Mouse (Mus musculus) layer of hippocampus, postnatal 25 days (tissue): Measurements from ENCODE around the gene Agmo. TPM values are rescaled to one million over a fixed set of nuclear protein-coding genes. Genes with fewer than 3 reads are reported as not detected.
A peak's percentile ranks its signal among the peaks of the same experiment; 100 is the strongest.

ENCODE experiments used
- DNase-seq, 2 experiments: peaks; one replicate each; pipeline ENCODE4 v3.0.0; 2022; ENCODE audit warnings: mixed read lengths in 2 of 2, low spot score in 1 of 2; ENCODE audit errors: extremely low spot score in 1 of 2
- total RNA-seq, 2 experiments: library from RNA; stranded (reverse); gene quantifications; 2 replicates each; pipeline ENCODE4 v1.2.3; 2021

The Agmo gene
- total RNA-seq, 2 experiments from 2014 or later: 4.3 to 4.5 TPM

DNA sequence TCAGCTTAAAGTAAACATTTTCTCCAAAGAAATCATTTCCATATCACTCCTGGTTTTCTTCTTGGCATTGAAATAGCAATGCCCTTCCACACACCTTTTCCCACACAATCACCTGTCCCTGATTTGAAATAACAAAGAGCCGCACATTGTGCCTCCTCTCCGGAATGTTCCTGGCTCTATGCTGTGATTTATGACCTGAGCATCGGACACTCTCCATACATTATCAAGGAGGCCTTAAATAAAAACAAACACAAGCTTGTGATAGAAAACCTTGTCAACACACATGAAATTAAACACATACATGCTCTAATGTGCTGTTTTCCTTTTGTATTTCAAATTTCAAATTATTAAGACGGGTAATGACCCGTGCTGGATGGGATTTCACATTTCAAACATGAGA, 184.9 kb downstream of the Agmo start:
- DNase-seq: no peak

DNA sequence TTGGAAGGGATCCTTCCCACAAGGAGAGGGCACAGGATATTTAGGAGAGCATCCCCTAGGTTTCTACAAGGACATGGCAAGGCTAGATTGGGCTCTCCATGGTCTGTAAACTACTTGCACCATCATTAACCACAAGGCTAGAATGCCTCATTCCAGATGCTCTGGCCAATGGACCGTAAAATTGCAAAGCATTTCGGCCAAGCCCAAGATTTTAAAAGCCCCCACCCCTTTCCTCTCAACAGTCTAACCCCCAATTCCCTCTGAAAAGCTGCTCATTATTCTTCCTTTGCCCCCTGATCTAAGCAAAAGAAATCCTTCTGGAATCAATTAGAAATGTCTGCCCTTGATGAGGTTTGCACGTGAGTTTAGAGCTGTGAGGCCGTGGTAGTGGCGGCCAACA, 185.3 kb downstream of the Agmo start:
- DNase-seq: no peak

DNA sequence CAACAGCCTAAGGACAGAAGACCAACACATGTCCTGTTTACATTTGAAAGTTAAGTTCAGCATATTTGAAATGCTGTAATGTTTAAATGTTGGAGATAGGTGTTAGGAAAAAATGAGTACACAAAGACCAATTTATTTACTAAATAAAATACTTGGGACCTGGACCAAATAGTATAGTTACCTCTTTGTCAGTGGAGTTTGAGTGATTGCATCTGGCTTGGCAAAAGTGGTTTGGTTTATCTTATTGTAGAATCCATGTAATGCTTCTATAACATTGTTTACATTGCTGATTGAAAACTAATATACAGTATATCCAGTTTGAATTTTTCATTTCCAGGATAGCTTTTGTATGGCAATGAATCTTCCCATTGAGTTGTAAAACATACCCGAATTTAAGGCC, 193.0 kb downstream of the Agmo start:
- DNase-seq: no peak

DNA sequence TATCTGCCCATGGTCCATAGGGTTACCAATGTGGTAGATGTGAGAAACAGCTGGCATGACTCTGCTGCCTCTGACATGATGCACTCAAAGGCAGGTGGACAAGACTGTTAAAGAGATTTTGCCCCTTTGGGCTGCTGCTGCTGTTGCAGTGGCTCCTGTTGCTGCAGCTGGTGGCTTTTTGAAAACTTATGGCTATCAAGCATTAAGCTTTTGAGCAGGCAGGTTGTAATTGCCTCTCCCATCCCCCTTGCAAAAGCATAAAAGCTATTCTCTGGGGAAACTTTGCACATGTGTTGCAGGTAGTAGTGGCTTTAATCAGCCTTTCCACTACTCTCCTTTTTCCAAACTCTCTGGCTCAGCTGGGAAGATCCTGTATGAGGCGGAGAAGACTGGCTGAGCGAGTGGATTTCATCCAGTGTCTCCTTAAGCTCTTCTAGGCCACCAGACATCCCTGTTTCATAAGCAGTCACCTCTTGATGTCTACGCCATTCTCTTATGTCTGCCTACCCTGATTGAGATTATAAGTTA, 201.1 kb downstream of the Agmo start:
- DNase-seq: no peak

DNA sequence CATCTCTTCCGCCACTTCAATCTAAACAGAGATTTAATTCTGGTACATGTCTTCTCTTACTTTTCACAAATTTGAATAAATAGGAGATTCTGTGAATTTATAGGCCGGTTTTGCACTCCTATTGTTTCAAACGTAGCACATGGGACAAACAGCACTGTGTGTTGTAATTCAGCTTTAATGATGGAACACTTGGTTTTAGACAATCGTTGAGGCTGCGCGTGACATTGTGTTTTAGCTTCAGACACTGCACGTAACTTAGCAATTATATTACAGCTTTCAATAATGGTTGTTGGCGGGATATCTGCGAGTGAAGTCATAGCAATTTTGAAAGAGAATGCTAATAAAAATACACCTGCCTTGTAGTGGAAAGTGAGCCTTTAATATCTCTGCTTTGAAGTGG, 203.8 kb downstream of the Agmo start:
- DNase-seq: no peak

DNA sequence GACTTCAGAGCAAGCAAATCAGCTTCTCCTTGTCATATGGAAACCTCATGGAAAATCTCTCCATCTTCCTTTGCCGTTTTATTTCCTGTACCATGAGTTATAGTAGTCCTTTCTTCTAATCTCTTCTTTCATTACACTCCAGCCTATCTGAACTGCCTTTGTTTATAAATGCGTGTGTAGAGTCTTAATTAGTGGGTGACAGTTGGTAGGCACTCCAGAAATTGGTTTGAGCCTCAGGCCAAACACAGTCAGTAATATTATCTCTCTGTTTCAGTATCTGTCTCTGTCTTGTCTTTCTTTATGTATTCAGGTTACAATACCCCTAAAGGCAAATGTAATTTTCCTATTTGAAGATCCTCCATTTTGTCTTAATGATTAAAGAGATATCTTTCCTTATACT, 208.2 kb downstream of the Agmo start:
- no peak for DNase-seq

DNA sequence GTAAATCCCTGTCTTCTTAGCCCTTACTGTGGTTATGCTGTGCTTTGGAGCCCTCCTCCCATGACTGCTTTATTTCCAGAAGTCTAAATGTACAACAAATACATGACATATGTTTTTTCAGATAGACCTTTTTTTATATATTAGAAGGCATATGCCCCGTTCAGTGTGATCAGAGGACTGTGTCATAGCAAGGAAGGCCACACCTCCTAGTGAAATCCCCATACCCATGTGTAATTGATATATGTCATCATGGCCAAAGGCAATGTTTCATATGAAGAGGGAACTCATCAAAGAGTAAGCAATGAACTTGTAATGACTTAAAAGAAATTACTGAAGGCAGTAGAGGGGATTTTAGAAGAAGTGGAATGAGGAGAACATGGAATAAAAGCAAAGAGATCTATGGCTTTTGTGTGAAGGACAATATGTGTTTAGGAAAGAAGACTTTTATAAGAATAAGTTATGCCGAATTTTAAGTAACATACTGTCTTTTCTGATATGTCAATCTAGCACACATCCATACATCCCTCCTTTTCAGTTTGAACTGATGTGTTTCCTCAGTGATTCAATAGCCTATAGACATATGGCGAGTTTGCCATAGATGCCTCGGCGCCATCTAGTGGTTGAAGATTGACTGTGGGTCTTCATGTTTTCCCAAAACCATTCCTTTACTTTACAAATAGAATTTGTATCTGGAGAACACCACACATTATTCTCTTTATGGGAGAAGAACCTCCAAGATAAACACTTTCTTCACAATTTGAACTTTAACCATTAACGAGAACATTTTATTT, 209.1 kb downstream of the Agmo start:
- DNase-seq: peak; percentile 11 to 55

DNA sequence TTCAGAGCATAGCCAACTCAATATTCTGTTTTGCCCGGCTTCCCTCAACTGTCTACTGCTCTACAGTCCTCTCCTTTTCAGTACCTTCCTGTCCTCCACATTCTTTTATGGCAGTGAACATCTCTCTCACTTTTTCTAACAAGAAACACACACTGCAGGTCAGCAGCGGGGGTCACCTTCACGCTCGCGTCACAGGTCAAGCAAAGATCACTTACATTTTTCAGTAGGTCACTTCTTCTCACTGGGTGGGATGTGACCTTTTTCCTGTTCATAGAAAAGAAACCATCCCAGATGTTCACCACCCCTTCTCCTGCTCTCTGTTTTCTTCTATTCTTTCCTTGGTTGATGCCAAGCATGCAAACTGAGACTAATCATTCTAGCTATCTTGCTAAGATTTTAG, 230.2 kb downstream of the Agmo start:
- DNase-seq: no peak

DNA sequence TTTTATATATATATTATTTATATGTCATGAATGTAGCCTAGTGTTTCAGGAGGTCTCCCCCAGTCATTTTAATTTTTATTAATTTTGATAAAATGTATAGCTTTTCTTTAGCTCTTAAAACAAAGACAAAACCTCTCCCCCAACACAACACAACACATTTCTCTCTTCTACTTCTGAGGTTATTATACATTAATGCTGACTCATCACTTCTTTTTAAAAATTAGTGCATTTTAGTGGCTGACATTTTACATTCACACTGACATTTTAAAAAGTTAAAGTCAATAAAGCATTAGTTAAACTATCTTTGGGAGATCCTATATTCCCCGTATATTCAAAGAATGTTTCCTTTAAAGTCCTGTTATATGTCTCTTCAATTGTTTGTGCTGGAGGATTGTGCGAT, 235.4 kb downstream of the Agmo start:
- no peak for DNase-seq

DNA sequence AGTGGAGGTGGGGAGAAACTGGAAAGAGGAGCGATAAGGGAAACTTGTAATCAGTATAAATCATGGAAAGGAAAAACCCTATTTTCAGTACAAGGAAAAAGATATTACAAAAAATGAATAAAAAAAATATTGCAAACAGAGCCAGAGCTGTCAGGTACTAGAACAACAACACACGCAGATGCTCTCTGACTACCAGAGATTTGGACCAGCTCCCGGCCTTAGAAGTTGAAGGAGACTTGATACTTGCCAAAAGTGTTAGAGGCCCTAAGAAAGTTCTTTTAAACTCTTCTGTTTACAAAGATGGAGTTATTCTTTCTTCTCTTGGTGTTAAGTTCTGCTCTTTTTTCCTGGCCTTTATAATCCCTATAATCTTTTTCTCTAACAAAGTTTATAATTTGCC, 246.6 kb downstream of the Agmo start:
- DNase-seq: no peak

DNA sequence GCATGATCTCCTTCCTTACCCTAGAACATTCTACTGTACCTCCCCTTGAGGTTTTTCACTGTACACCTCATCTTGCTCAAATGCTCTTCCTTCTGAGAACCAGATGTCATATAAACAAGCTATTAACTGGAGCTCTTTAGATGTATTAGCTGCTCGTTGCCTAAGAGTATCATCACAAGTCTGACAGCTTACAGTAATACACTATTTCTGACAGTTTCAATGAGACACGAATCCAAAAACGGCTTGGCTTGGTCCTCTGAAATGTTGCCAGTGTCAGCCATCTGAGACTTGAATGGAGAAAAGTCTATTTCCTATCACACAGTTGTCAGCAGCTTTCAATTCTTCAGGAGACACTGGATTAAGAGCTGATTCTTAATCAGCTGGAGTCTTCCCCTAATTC, 257.4 kb downstream of the Agmo start:
- DNase-seq: no peak

DNA sequence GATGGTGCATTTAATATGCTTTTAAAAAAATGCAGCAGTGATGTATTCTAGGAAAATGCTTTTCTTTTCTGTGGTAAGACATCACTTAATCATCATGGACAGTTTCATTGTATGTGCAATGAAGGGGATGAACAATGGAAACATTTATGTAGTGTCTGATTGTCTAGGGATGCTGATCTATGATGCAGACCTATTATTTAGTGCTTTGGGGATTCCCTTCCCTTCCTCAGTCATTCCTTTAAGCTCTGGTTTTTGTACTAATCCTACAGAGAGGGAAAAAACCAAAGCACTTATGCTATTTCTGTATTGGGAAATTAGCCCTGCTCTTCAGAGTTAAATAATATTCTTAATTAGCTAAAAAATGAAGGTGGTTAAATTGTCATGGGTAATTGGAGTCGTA, 266.0 kb downstream of the Agmo start:
- DNase-seq: no peak

DNA sequence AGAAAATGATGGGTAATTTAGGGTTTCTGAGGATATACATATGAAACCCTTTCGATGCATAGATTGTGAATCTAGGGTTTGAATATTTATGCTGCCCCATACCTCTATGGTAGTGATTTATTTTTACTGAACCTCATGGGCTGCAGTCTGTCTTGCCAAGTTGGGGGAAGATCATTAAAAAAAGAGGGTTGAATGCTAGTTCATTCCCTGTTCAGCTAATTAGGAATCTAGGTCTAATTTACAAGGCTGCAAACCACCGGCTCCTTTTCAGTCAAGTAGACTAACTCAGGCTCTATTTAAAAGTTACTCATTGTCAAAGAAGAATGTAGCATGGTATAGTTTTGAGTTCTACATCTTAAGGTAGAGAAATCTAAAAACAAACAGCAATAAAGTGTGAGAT, 266.4 kb downstream of the Agmo start:
- no peak for DNase-seq

DNA sequence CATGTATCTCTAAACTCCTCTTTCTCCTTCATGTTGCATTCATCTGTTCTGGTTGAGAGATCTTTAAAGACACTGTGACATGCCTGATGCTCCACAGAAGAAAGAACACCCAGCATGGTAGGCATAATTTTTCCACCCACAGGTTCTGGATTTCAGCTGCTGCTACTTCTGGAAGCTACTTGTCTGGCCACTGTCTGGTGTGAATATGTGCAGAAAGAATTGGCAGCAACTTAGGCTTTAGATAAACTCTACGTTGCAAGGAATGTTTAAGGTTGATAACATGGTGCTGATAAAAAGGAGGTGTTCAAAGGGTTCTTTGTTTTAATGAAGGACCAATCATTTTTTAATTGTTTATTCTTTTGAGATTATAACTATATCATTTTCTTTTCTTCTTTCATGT, 280.3 kb downstream of the Agmo start:
- DNase-seq: no peak

DNA sequence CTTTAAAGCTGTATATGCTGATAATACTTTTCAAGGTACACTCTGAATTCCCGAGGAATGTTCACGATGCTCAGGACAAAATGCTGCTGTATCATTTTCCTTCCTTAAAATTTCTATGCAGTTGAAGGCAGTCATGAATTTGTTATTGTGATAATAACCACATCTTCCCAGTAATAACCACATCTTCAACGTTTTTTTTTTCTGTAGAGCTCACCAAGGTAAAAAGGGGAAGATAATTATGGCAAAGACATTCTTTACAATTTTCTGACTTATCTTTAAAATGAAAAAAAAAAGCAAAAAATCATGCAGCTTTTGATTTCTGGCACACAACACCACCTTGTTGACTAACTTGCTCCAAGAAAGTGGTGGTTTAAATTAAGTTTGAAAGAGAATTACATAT, 283.2 kb downstream of the Agmo start:
- no peak for DNase-seq

DNA sequence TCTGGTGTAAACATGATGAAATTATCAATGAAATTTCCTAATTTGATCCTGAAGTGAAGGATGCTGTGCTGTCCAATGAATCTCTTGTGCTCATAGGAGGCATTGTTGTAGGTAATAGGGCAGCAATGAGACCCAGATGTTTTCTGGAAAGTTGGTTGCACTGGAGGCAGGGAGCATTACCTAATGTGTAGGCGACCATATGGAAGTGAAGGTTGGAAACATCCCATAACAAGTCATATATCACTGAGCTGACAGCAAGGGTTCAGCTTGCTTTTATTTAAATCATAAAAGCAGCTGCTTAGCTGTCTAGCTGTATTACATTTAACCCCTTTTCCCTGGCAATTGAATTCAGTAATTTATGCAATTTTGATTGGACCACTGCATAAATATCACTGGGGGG, 299.6 kb downstream of the Agmo start:
- no peak for DNase-seq

DNA sequence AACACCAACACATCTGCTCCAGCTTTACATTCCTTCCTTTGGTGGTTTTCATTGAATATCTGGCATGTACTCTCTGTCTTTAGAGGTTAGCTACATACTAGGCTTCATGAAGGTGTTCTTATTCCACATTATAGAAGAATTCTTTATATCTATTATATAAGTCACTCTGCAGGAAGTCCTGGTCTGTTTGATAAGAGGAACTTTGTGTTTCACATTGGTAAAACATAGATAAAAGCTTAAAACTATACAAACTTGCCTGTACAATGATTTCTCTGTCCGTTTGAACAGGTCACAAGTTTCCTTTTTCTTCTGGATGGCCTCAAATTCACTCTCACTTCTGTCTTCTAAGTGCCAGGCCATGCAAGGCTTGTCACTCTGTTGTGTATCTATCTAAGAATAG, 316.8 kb downstream of the Agmo start:
- DNase-seq: no peak

DNA sequence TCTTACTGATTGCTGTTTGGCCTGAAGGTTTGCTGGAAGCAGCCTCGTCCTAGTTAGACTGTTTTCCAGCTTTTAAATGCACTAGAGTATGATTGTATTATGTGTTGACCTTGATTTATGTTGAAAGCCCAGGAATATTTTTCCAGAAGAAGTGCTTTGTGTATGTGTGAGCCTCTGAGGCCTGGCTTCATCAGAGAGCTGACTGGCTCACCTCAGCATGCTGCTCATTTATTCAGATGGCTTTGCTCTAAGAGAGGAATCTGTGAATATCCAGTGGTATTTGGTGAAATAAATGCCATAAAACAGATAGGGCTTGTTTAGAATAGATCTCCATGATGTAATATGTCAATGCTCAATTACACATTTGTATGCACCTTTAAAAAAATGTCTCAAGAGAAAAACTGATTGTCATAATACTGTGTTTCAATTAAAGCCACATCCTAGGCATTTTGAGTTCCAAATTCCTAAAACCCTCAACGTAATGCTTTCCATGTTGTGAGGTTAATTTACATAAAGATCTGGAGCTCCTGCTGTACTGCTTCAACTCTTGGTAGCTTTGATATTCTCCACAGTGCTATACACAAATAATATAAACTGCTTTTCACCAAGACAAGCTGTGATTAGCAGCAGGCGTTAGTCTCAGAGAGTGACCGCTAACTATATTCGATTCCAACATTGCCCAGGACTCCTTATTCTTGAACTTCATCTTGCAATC, 324.6 kb downstream of the Agmo start:
- DNase-seq: no peak

DNA sequence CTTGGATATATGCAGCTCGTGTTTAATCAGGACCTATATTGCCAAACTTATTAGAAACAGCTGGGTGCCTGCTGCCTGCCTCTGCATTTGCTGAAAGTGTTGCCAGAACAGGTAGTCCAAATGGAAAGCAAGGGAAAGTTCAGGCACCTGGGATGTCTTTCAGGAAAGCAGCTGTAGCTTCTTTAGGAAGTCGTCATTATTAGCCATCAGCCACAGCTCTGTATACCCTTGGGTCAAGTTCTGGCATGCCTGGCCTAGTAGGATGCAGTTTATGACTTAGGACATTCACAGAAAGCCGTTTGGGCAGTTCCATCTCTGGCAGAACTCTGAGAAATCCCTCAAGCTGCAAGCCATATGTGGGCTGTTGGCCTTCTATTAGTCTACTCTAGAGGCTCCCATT, 330.5 kb downstream of the Agmo start:
- no peak for DNase-seq

DNA sequence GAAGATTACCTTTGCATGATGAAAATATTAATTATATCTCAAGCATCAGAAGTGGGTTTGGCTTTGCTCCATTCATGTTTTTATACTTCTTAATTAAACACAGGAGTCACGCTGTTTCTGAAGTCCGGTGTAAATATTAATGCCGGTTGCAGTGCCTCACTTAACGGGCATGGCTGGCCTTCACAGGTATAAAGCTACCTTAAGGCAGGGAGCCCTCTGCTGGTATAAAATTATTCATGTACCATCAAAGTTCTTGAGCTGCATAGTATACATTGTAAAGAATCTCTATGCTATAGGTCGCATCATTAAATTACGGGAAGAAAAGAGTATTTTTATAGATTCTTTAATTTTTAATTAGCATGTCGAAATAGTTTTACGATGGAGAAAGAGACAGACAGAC, 341.3 kb downstream of the Agmo start:
- no peak for DNase-seq

DNA sequence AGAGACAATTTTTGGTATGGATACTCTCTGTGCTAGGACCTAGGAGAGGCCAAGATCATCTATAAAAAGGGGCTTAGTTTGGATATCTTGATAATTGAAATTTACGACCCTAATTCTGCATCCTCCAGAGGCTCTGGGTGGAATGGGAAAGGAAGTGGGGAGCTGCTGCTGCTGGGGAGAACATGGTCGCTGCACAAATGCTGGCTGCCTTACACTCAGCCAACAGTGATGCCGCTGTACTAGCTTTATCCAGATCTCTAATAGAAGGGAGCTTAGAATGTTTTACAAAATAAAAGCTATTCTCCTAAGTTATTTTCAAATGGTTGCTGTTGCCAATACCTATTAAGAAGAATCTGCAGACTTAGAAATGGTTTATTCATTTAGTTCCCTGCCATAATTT, 351.4 kb downstream of the Agmo start:
- no peak for DNase-seq

DNA sequence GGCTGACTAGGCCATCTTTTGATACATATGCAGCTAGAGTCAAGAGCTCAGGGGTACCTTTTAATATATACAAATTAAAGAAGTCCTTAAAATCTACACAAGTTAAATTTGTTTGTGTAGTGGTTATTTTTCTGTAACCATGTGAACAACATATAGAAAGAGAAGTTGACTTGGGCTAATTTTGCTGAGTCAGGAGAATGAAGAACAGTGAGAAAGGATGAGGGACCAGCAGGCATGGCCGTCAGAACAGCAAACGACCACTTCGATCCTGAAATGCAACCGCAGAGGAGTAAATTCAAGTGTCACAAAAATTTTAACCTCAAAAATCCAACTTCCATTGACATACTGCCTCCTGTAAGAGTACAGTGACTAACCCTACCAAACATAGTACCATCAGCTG, 371.4 kb downstream of the Agmo start:
- no peak for DNase-seq
